Mouse (Mus musculus): ENCODE measurements at regions not wholly inside any gene's neighbourhood (a gene's known extent, or its start where the extent isn't known, plus 50 kb on each side); places are given as distances from the start of the nearest gene placed in this dataset.
"Not testable (repeated sequence)": the region's sequence is repeated elsewhere in the genome, so short reads cannot be mapped to it uniquely, and the experiment has no call there.

DNA sequence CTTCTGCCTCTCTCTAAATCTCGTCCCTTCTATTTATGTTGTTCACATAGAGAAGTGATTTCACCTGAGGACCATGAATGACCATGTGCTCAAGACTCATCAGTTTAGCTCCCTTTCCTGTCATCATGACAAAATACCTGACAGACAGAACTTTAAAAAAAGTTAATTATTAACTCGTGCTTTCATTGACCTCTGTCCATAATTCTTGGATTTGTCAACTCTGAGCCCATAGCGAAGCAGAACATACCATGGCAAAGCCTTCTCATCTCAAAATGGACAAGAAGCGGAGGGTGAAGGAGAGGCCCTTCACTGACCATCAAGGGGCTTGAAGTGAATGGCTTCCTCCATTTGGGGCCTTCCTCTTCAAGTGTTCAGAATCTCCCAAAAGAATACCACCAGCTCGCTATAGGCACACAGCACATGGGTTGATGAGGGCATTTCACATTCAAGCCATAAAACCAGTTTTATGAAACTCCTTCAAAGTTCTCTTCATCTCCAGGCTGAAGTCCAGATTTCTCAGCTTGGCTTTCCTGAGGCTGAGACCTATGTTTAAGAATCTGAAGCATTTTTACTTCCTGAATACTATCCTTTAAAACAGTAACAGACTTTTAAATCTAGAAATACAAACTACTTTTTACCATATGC lies 144.0 kb upstream of the P2ry1 start:
- H3K27me3 ChIP-seq (ENCODE audit: control insufficient read depth, insufficient read depth, low read length, poor library complexity, severe bottlenecking) = no peaks in the 10 kb centered on the region
- no peak overlapping the region for H3K9ac ChIP-seq (ENCODE audit: low read depth, poor library complexity, severe bottlenecking)
- H3K36me3 ChIP-seq (ENCODE audit: control insufficient read depth, insufficient read depth, low read length, poor library complexity, severe bottlenecking) = no peaks in the 10 kb centered on the region
- H3K4me3 ChIP-seq (ENCODE audit: low read depth, low read length) = no peak overlapping the region
- H3K4me1 ChIP-seq (ENCODE audit: control insufficient read depth, insufficient read depth, low read length) = peaks cover 1% of the 10 kb centered on the region
- TF ChIP-seq POLR2A (IDR thresholded peaks at IDR 0.05; ENCODE audit: insufficient read depth, low read length) (no peak), EP300 (IDR thresholded peaks at IDR 0.05; ENCODE audit: insufficient read depth, low read depth, low read length) (no peak), CTCF (IDR thresholded peaks at IDR 0.05; ENCODE audit: low read depth, low read length) (no peak)
- H3K27ac ChIP-seq (ENCODE audit: insufficient read depth, low read length) = no peak overlapping the region
- H3K9me3 ChIP-seq (replicated peaks; ENCODE audit: control insufficient read depth, insufficient read depth, low read length, poor library complexity, severe bottlenecking) = no peaks in the 10 kb centered on the region

GRCm38 (mm10) chr3:60859119-60859515 lies 143.5 kb upstream of the P2ry1 start:
- Histone ChIP-seq H3K36me3 (ENCODE audit: control insufficient read depth, insufficient read depth, low read length, poor library complexity, severe bottlenecking) (no peaks in the 10 kb centered on the region), H3K9me3 (replicated peaks; ENCODE audit: control insufficient read depth, insufficient read depth, low read length, poor library complexity, severe bottlenecking) (no peaks in the 10 kb centered on the region), H3K4me3 (ENCODE audit: low read depth, low read length) (no peak overlapping the region), H3K9ac (ENCODE audit: low read depth, poor library complexity, severe bottlenecking) (no peak overlapping the region), H3K27me3 (ENCODE audit: control insufficient read depth, insufficient read depth, low read length, poor library complexity, severe bottlenecking) (no peaks in the 10 kb centered on the region), H3K27ac (ENCODE audit: insufficient read depth, low read length) (no peak overlapping the region), H3K4me1 (ENCODE audit: control insufficient read depth, insufficient read depth, low read length) (peaks cover 1% of the 10 kb centered on the region)
- TF ChIP-seq EP300 (IDR thresholded peaks at IDR 0.05; ENCODE audit: insufficient read depth, low read depth, low read length) = no peak
- no peak for TF ChIP-seq POLR2A (IDR thresholded peaks at IDR 0.05; ENCODE audit: insufficient read depth, low read length)
- no peak for TF ChIP-seq CTCF (IDR thresholded peaks at IDR 0.05; ENCODE audit: low read depth, low read length)

GRCm38 (mm10) chr3:60876858-60877257 lies 125.7 kb upstream of the P2ry1 start:
- not testable (repeated sequence) for H3K9me3 ChIP-seq (replicated peaks; ENCODE audit: control insufficient read depth, insufficient read depth, low read length, poor library complexity, severe bottlenecking); H3K36me3 ChIP-seq (ENCODE audit: control insufficient read depth, insufficient read depth, low read length, poor library complexity, severe bottlenecking); H3K9ac ChIP-seq (ENCODE audit: low read depth, poor library complexity, severe bottlenecking); H3K27me3 ChIP-seq (ENCODE audit: control insufficient read depth, insufficient read depth, low read length, poor library complexity, severe bottlenecking); H3K4me3 ChIP-seq (ENCODE audit: low read depth, low read length); H3K27ac ChIP-seq (ENCODE audit: insufficient read depth, low read length); H3K4me1 ChIP-seq (ENCODE audit: control insufficient read depth, insufficient read depth, low read length)

- Histone ChIP-seq H3K36me3 (ENCODE audit: control insufficient read depth, insufficient read depth, low read length, poor library complexity, severe bottlenecking) (no peaks in the 10 kb centered on the region), H3K4me3 (ENCODE audit: low read depth, low read length) (no peak overlapping the region), H3K4me1 (ENCODE audit: control insufficient read depth, insufficient read depth, low read length) (no peaks in the 10 kb centered on the region), H3K9ac (ENCODE audit: low read depth, poor library complexity, severe bottlenecking) (no peak overlapping the region), H3K9me3 (replicated peaks; ENCODE audit: control insufficient read depth, insufficient read depth, low read length, poor library complexity, severe bottlenecking) (no peaks in the 10 kb centered on the region), H3K27me3 (ENCODE audit: control insufficient read depth, insufficient read depth, low read length, poor library complexity, severe bottlenecking) (no peaks in the 10 kb centered on the region; the same call in 1 of the 2 replicates), H3K27ac (ENCODE audit: insufficient read depth, low read length) (no peak overlapping the region)
- TF ChIP-seq CTCF (IDR thresholded peaks at IDR 0.05; ENCODE audit: low read depth, low read length) = no peak
- no peak for TF ChIP-seq POLR2A (IDR thresholded peaks at IDR 0.05; ENCODE audit: insufficient read depth, low read length)
- no peak for TF ChIP-seq EP300 (IDR thresholded peaks at IDR 0.05; ENCODE audit: insufficient read depth, low read depth, low read length)
These were observed 123.7 kb upstream of the P2ry1 start for GRCm38 (mm10) chr3:60878880-60879279.

- Histone ChIP-seq H3K4me3 (ENCODE audit: low read depth, low read length) (no peak overlapping the region), H3K4me1 (ENCODE audit: control insufficient read depth, insufficient read depth, low read length) (no peaks in the 10 kb centered on the region), H3K27me3 (ENCODE audit: control insufficient read depth, insufficient read depth, low read length, poor library complexity, severe bottlenecking) (no peaks in the 10 kb centered on the region), H3K27ac (ENCODE audit: insufficient read depth, low read length) (no peak overlapping the region), H3K9ac (ENCODE audit: low read depth, poor library complexity, severe bottlenecking) (no peak overlapping the region), H3K36me3 (ENCODE audit: control insufficient read depth, insufficient read depth, low read length, poor library complexity, severe bottlenecking) (no peaks in the 10 kb centered on the region), H3K9me3 (replicated peaks; ENCODE audit: control insufficient read depth, insufficient read depth, low read length, poor library complexity, severe bottlenecking) (no peaks in the 10 kb centered on the region)
- TF ChIP-seq EP300 (IDR thresholded peaks at IDR 0.05; ENCODE audit: insufficient read depth, low read depth, low read length) = no peak
- no peak for TF ChIP-seq POLR2A (IDR thresholded peaks at IDR 0.05; ENCODE audit: insufficient read depth, low read length)
- TF ChIP-seq CTCF (IDR thresholded peaks at IDR 0.05; ENCODE audit: low read depth, low read length) = no peak
These were observed 118.6 kb upstream of the P2ry1 start for GRCm38 (mm10) chr3:60884027-60884426.

DNA sequence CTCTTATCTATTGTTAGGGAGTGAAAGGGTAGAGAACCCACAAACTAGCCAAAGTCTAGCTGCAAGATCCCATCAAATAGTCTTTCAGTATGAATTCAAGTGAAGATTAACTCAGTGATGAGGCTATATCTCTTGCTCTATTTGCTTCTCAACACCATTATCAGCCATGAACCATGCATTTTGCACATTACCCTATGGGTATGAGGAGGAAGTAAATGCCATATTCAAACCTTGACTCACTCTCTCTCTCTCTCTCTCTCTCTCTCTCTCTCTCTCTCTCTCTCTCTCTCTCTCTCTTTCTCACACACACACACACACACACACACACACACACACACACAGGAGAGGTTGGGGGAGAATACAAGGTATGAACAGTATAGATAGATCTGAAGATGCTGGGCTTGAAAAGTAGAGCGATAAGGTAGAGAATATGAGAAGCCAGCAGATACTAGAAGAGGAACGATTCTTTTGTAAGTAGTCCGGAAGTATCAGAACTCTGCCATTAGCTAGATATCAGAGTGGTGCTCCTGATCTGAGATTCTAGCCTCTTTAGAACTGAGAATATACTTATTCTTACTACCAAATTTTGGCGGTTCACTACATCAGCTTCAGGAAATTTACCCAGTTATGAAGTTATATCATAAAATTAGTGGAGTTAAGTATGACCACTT lies 113.3 kb upstream of the P2ry1 start:
- Histone ChIP-seq H3K9me3 (replicated peaks; ENCODE audit: control insufficient read depth, insufficient read depth, low read length, poor library complexity, severe bottlenecking) (no peaks in the 10 kb centered on the region), H3K27ac (ENCODE audit: insufficient read depth, low read length) (no peak overlapping the region), H3K9ac (ENCODE audit: low read depth, poor library complexity, severe bottlenecking) (no peak overlapping the region), H3K27me3 (ENCODE audit: control insufficient read depth, insufficient read depth, low read length, poor library complexity, severe bottlenecking) (no peaks in the 10 kb centered on the region), H3K36me3 (ENCODE audit: control insufficient read depth, insufficient read depth, low read length, poor library complexity, severe bottlenecking) (no peaks in the 10 kb centered on the region), H3K4me1 (ENCODE audit: control insufficient read depth, insufficient read depth, low read length) (no peaks in the 10 kb centered on the region), H3K4me3 (ENCODE audit: low read depth, low read length) (no peak overlapping the region)
- TF ChIP-seq POLR2A (IDR thresholded peaks at IDR 0.05; ENCODE audit: insufficient read depth, low read length) = no peak
- no peak for TF ChIP-seq CTCF (IDR thresholded peaks at IDR 0.05; ENCODE audit: low read depth, low read length)
- no peak for TF ChIP-seq EP300 (IDR thresholded peaks at IDR 0.05; ENCODE audit: insufficient read depth, low read depth, low read length)
